Mouse (Mus musculus): ENCODE data around the gene Tmc3.

GRCm38 (mm10) chr7:83667936-83668645 is 83.4 kb downstream of the Tmc3 start:
- no peak for TF ChIP-seq POLR2A (IDR thresholded peaks at IDR 0.05; ENCODE audit: borderline replicate concordance, extremely low read depth, low read depth, low read length)
- TF ChIP-seq CTCF (IDR thresholded peaks at IDR 0.05; ENCODE audit: insufficient read depth, low read length) = no peak

Measured in lung, adult 2 months (tissue).